Mouse (Mus musculus) hematopoietic stem cell, adult 5-6 weeks (primary cell): ENCODE data around the gene Hist1h2aa. TPM values are rescaled to one million over a fixed set of nuclear protein-coding genes. Genes with fewer than 3 reads are reported as not detected.
A peak's percentile ranks its signal among the peaks of the same experiment; 100 is the strongest.

Source experiments
- ATAC-seq, 2 experiments: fragments of 125-278 bp in 1 of 2; replicated peaks in 1 of 2; 2 replicates each; pipeline ENCODE4 v1.8.0; 2016 to 2017; ENCODE audit warnings: inconsistent platforms in 2 of 2, mild to moderate bottlenecking in 2 of 2, moderate number of reproducible peaks in 2 of 2, low read depth in 1 of 2, moderate TSS enrichment in 1 of 2; ENCODE audit not compliant: low FRiP score in 2 of 2, poor library complexity in 2 of 2, severe bottlenecking in 2 of 2, insufficient read depth in 1 of 2, low TSS enrichment in 1 of 2
- total RNA-seq: library from RNA; stranded (forward); fragments of 172-1452, 232-1000 nt; gene quantifications from 2 replicates; pipeline ENCODE4 v1.2.3, GENCODE M21; 2017

Gene Hist1h2aa
- not detected in 2 replicates for total RNA-seq

GRCm38 (mm10) chr13:23934211-23934520, at the start of gene Hist1h2aa:
Gene Hist1h2aa, plus strand, starts transcription at chr13:23934462.
- ATAC-seq, result no peak

- peak; percentile 85 to 95 for ATAC-seq
Measured at GRCm38 (mm10) chr13:23885540-23885939, 48.7 kb upstream of the Hist1h2aa start.

GRCm38 (mm10) chr13:23887026-23887725, 47.1 kb upstream of the Hist1h2aa start:
- no peak for ATAC-seq

DNA sequence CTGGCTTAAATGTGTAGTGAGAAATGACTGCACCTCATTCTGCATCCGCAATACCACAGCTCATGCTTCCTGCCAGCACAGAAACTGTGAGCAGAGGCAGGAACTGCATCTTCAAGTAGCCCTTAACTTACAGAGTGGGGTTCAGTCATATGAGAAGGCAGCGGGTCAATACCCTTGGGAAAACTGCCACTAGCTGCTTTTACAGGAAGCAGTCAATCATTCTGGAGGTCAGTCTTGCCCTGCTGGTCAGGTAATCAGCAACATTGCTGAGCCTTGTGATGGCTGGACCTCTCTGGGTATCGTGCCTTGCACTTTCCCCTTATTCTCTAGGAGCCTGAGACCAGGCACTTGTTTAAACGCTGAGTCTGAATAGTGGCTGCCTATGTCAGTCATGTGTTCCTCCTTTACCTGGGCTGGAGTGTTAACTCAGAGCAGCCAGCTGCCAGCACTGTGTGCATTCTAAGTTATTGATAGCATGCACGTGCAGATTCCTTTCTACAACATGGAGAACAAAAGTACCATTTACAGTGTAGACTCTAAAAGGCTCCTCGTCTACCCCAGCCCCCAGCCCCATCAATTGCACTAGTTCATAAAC, 45.2 kb upstream of the Hist1h2aa start:
- no peak for ATAC-seq

- no peak for ATAC-seq
Measured at GRCm38 (mm10) chr13:23892592-23893268, 41.5 kb upstream of the Hist1h2aa start.

GRCm38 (mm10) chr13:23893269-23893593, 41.0 kb upstream of the Hist1h2aa start:
- no peak for ATAC-seq

DNA sequence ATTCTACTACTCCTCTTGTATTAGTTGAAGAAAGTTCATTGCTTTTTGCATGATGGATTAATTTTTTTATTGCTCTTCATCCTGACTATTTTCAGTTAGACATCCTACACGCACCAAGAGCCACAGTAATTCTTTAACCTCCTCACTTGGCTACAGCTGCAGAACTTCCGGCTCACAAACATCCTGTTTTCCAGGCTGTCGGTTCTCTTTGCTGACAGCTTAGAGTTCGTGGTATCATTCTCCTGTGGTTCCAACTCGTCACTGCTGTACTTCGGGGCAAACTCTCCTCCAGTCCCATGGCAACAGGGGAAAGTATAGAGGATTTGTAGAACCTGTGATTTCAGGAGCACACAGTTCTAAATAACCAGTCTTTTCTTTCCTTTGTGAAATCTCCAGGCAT, 36.0 kb upstream of the Hist1h2aa start:
- ATAC-seq, result peak; percentile 78 to 80

GRCm38 (mm10) chr13:23906906-23907305, 27.4 kb upstream of the Hist1h2aa start:
- no peak for ATAC-seq

GRCm38 (mm10) chr13:23910121-23910520, 24.1 kb upstream of the Hist1h2aa start:
- ATAC-seq, result peak; percentile 27 to 28; a peak in 2 of 4 replicates

GRCm38 (mm10) chr13:23911335-23911734, 22.9 kb upstream of the Hist1h2aa start:
- peak; percentile 42 to 61; a peak in 2 of 4 replicates for ATAC-seq

DNA sequence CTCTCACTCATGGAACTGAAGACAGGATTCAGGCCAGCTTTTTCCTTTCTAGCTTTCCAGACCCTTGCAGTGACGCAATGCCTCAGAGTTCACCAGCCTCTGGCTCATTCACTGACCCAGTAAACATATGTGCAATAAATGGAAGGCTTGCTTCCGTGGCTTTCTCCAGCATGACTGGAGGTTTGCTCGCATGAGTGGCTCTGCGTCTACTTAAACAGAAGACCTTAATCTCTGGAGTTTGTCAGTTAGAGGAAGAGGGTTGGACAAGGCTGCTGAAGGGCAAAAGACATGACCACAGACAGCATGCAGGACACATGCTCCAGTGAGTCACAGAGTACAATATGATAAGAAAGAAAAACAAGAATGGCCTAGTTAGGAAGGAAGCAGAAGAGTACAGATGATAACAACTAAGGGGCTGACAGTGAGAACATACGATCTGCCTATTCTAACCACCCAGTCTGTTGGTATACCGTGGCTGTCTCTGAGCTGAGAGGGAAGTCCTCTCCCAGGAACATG, 20.4 kb upstream of the Hist1h2aa start:
- peak; percentile 51 to 55 for ATAC-seq

DNA sequence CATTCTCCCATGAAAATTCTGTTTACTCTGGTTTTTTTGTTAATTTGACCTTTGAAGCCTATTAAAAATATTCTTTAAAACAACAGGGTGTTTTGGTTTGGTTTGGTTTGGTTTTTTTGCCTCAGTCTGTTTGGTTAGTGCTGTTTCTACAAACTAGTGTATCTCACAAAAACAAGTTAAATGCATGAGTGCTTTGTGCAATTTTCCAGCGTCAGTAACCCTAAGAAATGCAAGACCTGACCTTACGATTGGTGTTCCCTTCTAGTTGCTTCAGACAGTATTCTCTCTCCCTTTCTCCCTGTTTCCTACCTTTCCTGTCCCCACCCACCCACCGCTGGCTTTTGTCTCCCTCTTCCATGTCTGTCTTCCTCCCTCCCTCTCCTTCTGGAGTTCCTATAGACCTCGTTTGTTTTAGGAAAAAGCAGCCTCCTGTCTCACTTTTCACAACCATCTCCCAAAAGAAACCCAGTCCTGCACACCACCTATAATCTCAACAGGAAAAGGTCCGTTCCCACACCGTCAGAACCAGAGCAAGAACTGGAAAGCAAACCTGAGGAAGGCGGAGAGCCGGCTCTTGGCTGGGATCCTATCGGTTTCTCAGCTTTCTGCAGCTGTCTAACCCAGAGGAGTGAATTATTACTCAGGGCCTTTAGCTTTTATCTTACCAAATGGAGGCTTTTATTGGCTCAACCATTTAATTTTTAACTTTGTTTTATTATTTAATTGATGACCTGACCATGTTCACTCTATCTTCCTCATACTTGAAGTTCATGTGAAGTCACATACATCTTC, 19.7 kb upstream of the Hist1h2aa start, which contains the start of gene Slc17a4:
Slc17a4 (minus strand) TSS at position 634 of the 792 bp plus-strand sequence.
- ATAC-seq, result no peak

DNA sequence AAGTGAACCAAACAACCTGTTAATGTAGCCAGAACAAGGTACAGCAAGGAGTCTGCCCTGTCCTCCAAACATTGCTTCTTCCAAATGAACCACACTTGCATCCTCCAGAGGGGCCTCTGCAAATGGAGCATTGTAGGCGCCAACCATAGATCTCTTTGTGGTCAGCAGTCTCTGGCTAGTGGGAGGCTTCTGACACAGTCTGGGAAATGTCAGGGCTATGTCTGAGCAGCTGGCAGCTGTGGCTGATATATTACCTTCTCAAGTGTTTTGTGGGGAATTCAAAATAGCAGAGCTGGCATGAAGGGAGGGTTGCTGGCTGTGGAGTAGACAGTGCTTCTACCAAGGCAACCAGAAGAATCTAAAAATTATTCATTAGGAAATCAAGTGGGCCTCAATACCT, 18.1 kb upstream of the Hist1h2aa start:
- ATAC-seq, result peak; percentile 27 to 57; a peak in 2 of 4 replicates

DNA sequence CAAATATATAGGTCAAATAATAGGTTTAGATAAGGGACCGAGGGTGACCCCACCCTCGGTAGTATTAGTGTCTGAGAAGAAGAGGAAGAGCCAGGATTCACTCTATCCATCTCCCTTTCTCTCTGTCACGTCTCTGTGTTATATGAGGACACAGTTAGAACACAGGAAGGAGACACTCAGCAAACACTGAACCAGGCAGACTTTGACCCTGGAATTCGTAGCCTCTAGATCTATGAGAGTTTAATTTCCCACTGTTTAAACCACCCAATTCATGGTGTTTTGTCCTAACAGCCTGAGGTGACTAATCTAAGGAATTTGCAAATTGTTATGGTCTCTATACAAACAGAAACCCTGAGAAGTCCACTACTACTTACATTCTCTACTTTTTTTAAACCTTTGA, 16.6 kb upstream of the Hist1h2aa start:
- ATAC-seq, result no peak

DNA sequence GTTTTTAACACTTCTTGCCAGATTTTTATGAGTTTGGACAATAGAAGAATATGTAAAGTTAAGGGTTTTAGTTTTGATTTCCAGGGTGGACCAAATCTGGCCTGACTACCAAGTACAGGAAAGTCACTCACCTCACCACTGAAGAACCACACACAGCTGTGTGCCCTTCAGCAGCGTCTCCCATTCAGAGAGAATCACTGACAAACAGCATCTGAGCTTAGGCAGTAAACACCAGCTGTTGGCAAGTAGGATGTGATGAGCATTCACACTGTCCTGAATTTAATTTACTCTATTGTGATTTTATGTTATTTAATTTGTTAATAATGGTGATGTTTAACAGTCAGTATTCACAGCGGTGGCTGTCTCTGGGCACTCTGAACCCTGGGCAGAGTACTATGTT, 8.5 kb upstream of the Hist1h2aa start:
- ATAC-seq, result no peak

DNA sequence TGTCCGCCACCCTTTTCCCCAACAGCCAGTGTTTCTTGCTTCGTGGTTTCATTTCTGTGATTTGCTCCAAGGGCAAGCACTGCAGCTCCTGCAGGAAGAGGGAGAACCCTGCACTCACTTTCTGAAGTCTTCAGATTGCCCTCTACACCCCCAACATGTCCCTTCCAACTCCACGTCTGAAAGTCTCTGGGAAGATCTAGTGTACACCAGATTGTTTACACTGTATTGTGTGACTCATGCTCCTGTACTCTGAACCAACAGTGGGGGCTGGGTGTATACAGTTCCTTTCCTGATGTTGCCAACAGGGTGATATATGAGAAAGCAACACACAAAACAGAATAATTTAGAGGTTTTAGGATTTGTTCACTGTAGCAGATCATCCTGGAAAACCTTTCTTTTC, 5.6 kb upstream of the Hist1h2aa start:
- no peak for ATAC-seq

GRCm38 (mm10) chr13:23930461-23930860, 3.8 kb upstream of the Hist1h2aa start:
- ATAC-seq, result no peak

GRCm38 (mm10) chr13:23930904-23931303, 3.4 kb upstream of the Hist1h2aa start:
- ATAC-seq, result no peak
